Mouse (Mus musculus): ENCODE data around the gene Mlx. TPM values are rescaled to one million over a fixed set of nuclear protein-coding genes. Genes with fewer than 3 reads are reported as not detected.
"Not testable (repeated sequence)": the region's sequence is repeated elsewhere in the genome, so short reads cannot be mapped to it uniquely, and the experiment has no call there.

Gene Mlx
- polyA plus RNA-seq, 2 experiments, result 40.2 to 44.4 TPM

GRCm38 (mm10) chr11:101115564-101115963 lies 28.5 kb downstream of the Mlx start:
- H3K36me3 ChIP-seq (ENCODE audit: control insufficient read depth, insufficient read depth, low read length), result peaks cover 9% of the 10 kb centered on the region; the same call in 1 of the 2 replicates
- no peak for TF ChIP-seq POLR2A (IDR thresholded peaks at IDR 0.05; ENCODE audit: borderline replicate concordance, extremely low read depth, insufficient read depth, insufficient read length)
- no peaks in the 10 kb centered on the region for H3K9me3 ChIP-seq (ENCODE audit: control insufficient read depth, low read length)
- ATAC-seq (ENCODE audit: low FRiP score, low read depth) (no peak), DNase-seq (ENCODE audit: low spot score) (no peak)
- H3K4me3 ChIP-seq (replicated peaks; ENCODE audit: low read length), result no peak overlapping the region
- peaks cover 12% of the 10 kb centered on the region for H3K4me1 ChIP-seq (ENCODE audit: control insufficient read depth, insufficient read depth, low read length)
- H3K9ac ChIP-seq (ENCODE audit: low read depth, low read length, severe bottlenecking), result no peak overlapping the region
- no peak overlapping the region for H3K27ac ChIP-seq (replicated peaks; ENCODE audit: low read depth, low read length)
- 78% methylated on average over 2 of the region's 2 CpGs for WGBS
- H3K4me2 ChIP-seq (replicated peaks; ENCODE audit: low read depth, low read length, severe bottlenecking), result no peak overlapping the region
- no peaks in the 10 kb centered on the region for H3K27me3 ChIP-seq (ENCODE audit: control insufficient read depth, insufficient read depth, low read length)

DNA sequence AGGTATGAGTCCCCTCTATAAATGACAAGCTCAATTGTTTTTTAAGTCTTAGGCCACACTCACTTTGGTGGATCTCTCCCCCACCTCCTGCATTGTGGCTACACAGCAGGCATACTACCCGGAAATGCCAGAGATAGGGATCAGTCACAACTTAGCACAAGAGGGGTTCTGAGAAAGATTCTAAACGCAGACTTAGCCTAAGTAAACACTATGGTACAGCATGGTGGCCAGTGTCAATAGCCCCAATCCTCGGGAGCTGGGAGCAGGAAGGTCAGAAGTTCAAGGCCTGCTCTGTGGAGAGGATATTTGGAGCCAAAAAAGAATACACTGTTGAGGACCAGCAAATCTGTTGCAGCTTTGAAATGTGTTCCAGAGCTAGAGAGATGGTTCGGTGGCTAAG lies 31.0 kb downstream of the Mlx start:
- Histone ChIP-seq H3K9me3 (ENCODE audit: control insufficient read depth, low read length) (no peaks in the 10 kb centered on the region), H3K27ac (replicated peaks; ENCODE audit: low read depth, low read length) (no peak overlapping the region), H3K4me1 (ENCODE audit: control insufficient read depth, insufficient read depth, low read length) (peaks cover 18% of the 10 kb centered on the region), H3K4me3 (replicated peaks; ENCODE audit: low read length) (peak overlapping the region; percentile 91; the same call in 1 of the 2 replicates), H3K36me3 (ENCODE audit: control insufficient read depth, insufficient read depth, low read length) (peaks cover 12% of the 10 kb centered on the region; the same call in 1 of the 2 replicates), H3K9ac (ENCODE audit: low read depth, low read length, severe bottlenecking) (no peak overlapping the region), H3K27me3 (ENCODE audit: control insufficient read depth, insufficient read depth, low read length) (no peaks in the 10 kb centered on the region), H3K4me2 (replicated peaks; ENCODE audit: low read depth, low read length, severe bottlenecking) (peak overlapping the region; percentile 88)
- no peak for TF ChIP-seq POLR2A (IDR thresholded peaks at IDR 0.05; ENCODE audit: borderline replicate concordance, extremely low read depth, insufficient read depth, insufficient read length)
- ATAC-seq (ENCODE audit: low FRiP score, low read depth), result no peak
- WGBS, result 52% methylated on average over 4 of the region's 4 CpGs
- no peak for DNase-seq (ENCODE audit: low spot score)

DNA sequence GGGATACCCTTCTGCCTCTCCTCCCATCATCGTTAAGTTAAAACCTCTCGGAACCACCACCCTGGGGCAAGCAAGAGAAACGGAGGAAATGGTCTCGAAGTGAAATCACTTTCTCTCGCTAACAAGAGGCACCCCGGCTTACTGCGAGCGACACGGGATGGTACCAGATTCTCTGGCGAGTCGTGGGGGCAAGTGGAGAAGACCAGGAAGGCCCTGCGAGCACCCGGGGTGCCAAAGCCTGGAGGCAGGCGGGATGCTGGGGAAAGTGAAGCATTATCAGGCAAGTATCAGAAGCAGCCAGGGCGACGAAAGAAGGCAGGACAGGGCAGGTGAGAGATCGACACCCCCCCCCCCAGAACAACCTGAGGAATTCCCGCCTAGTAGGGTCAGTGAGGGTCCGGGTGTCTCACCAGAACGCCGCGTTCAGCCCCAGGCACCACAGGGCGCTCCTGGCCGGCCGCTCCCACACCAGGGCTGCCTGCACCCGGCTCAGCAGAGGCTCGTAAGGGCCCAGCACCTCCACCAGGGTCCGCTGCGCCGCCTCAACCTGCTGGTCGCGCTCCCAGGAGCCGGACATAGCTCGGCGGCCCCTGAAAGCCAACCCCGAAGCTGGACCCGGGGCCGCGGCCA lies 32.2 kb downstream of the Mlx start:
- H3K36me3 ChIP-seq (ENCODE audit: control insufficient read depth, insufficient read depth, low read length), result peaks cover 19% of the 10 kb centered on the region; the same call in 1 of the 2 replicates
- peaks cover 18% of the 10 kb centered on the region for H3K4me1 ChIP-seq (ENCODE audit: control insufficient read depth, insufficient read depth, low read length)
- no peaks in the 10 kb centered on the region for H3K27me3 ChIP-seq (ENCODE audit: control insufficient read depth, insufficient read depth, low read length)
- DNase-seq (ENCODE audit: low spot score), result no peak
- peak overlapping the region; percentile 91 for H3K4me3 ChIP-seq (replicated peaks; ENCODE audit: low read length)
- H3K27ac ChIP-seq (replicated peaks; ENCODE audit: low read depth, low read length), result peak overlapping the region; percentile 50; the same call in 1 of the 2 replicates
- ATAC-seq (ENCODE audit: low FRiP score, low read depth), result peak; percentile 54
- H3K4me2 ChIP-seq (replicated peaks; ENCODE audit: low read depth, low read length, severe bottlenecking), result peak overlapping the region; percentile 88
- H3K9me3 ChIP-seq (ENCODE audit: control insufficient read depth, low read length), result no peaks in the 10 kb centered on the region
- TF ChIP-seq POLR2A (IDR thresholded peaks at IDR 0.05; ENCODE audit: borderline replicate concordance, extremely low read depth, insufficient read depth, insufficient read length), result 0 out of 2 replicates have a peak, but pooled peaks have one; percentile 28
- peak overlapping the region; percentile 83 for H3K9ac ChIP-seq (ENCODE audit: low read depth, low read length, severe bottlenecking)
- under 1% methylated on average over 26 of the region's 39 CpGs for WGBS

GRCm38 (mm10) chr11:101119761-101120544 lies 32.9 kb downstream of the Mlx start, which contains the start of the genes Retreg3 and Tubg1:
Retreg3 (minus strand) TSS chr11:101119893.
Tubg1 (plus strand) TSS chr11:101119938.
- peak within 1 kb of the TSS; percentile 88 for H3K4me2 ChIP-seq (replicated peaks; ENCODE audit: low read depth, low read length, severe bottlenecking)
- peaks cover 18% of the 10 kb centered on the region for H3K4me1 ChIP-seq (ENCODE audit: control insufficient read depth, insufficient read depth, low read length)
- WGBS, result under 1% methylated on average over 57 of the region's 61 CpGs
- peak within 1 kb of the TSS; percentile 83 for H3K9ac ChIP-seq (ENCODE audit: low read depth, low read length, severe bottlenecking)
- peak; percentile 99 for DNase-seq (ENCODE audit: low spot score)
- H3K27ac ChIP-seq (replicated peaks; ENCODE audit: low read depth, low read length), result peak within 1 kb of the TSS; percentile 88
- H3K27me3 ChIP-seq (ENCODE audit: control insufficient read depth, insufficient read depth, low read length), result no peaks in the 10 kb centered on the region
- no peaks in the 10 kb centered on the region for H3K9me3 ChIP-seq (ENCODE audit: control insufficient read depth, low read length)
- peak; percentile 97; the same call in 1 of the 2 replicates for TF ChIP-seq POLR2A (IDR thresholded peaks at IDR 0.05; ENCODE audit: borderline replicate concordance, extremely low read depth, insufficient read depth, insufficient read length)
- H3K4me3 ChIP-seq (replicated peaks; ENCODE audit: low read length), result peak within 1 kb of the TSS; percentile 91
- ATAC-seq (ENCODE audit: low FRiP score, low read depth), result peak; percentile 96
- peaks cover 23% of the 10 kb centered on the region for H3K36me3 ChIP-seq (ENCODE audit: control insufficient read depth, insufficient read depth, low read length)

- peak overlapping the region; percentile 79 for H3K4me2 ChIP-seq (replicated peaks; ENCODE audit: low read depth, low read length, severe bottlenecking)
- peak overlapping the region; percentile 88 for H3K27ac ChIP-seq (replicated peaks; ENCODE audit: low read depth, low read length)
- no peak for ATAC-seq (ENCODE audit: low FRiP score, low read depth)
- H3K4me1 ChIP-seq (ENCODE audit: control insufficient read depth, insufficient read depth, low read length), result peaks cover 18% of the 10 kb centered on the region
- WGBS, result 23% methylated on average over 19 of the region's 19 CpGs
- H3K9me3 ChIP-seq (ENCODE audit: control insufficient read depth, low read length), result no peaks in the 10 kb centered on the region
- H3K4me3 ChIP-seq (replicated peaks; ENCODE audit: low read length), result peak overlapping the region; percentile 91
- TF ChIP-seq POLR2A (IDR thresholded peaks at IDR 0.05; ENCODE audit: borderline replicate concordance, extremely low read depth, insufficient read depth, insufficient read length), result no peak
- H3K27me3 ChIP-seq (ENCODE audit: control insufficient read depth, insufficient read depth, low read length), result no peaks in the 10 kb centered on the region
- no peak for DNase-seq (ENCODE audit: low spot score)
- peaks cover 27% of the 10 kb centered on the region for H3K36me3 ChIP-seq (ENCODE audit: control insufficient read depth, insufficient read depth, low read length)
- H3K9ac ChIP-seq (ENCODE audit: low read depth, low read length, severe bottlenecking), result peak overlapping the region; percentile 75
Measured at GRCm38 (mm10) chr11:101120545-101121188, 33.6 kb downstream of the Mlx start.

GRCm38 (mm10) chr11:101124494-101124893 lies 37.4 kb downstream of the Mlx start:
- DNase-seq (ENCODE audit: low spot score); H3K27me3 ChIP-seq (ENCODE audit: control insufficient read depth, insufficient read depth, low read length); H3K9ac ChIP-seq (ENCODE audit: low read depth, low read length, severe bottlenecking); ATAC-seq (ENCODE audit: low FRiP score, low read depth); H3K9me3 ChIP-seq (ENCODE audit: control insufficient read depth, low read length); H3K27ac ChIP-seq (replicated peaks; ENCODE audit: low read depth, low read length); H3K4me3 ChIP-seq (replicated peaks; ENCODE audit: low read length); H3K4me2 ChIP-seq (replicated peaks; ENCODE audit: low read depth, low read length, severe bottlenecking); H3K4me1 ChIP-seq (ENCODE audit: control insufficient read depth, insufficient read depth, low read length): not testable (repeated sequence)
- H3K36me3 ChIP-seq (ENCODE audit: control insufficient read depth, insufficient read depth, low read length), result peaks cover 33% of the 10 kb centered on the region
- 92% methylated on average over 8 of the region's 8 CpGs for WGBS

DNA sequence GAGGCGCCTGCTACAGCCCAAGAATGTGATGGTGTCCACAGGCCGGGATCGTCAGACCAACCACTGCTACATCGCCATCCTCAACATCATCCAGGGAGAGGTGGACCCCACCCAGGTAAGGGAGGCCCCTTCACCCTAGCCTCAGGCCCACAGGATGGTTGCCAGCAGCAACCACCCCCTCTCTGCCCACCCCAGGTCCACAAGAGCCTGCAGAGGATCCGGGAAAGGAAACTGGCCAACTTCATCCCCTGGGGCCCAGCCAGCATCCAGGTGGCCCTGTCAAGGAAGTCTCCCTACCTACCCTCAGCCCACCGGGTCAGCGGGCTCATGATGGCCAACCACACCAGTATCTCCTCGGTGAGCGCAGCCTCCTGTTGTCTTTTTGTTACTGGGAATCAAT lies 37.9 kb downstream of the Mlx start:
- not testable (repeated sequence) for H3K4me1 ChIP-seq (ENCODE audit: control insufficient read depth, insufficient read depth, low read length); H3K27me3 ChIP-seq (ENCODE audit: control insufficient read depth, insufficient read depth, low read length); H3K9ac ChIP-seq (ENCODE audit: low read depth, low read length, severe bottlenecking); DNase-seq (ENCODE audit: low spot score); H3K4me2 ChIP-seq (replicated peaks; ENCODE audit: low read depth, low read length, severe bottlenecking); H3K9me3 ChIP-seq (ENCODE audit: control insufficient read depth, low read length); H3K27ac ChIP-seq (replicated peaks; ENCODE audit: low read depth, low read length); ATAC-seq (ENCODE audit: low FRiP score, low read depth); H3K4me3 ChIP-seq (replicated peaks; ENCODE audit: low read length)
- H3K36me3 ChIP-seq (ENCODE audit: control insufficient read depth, insufficient read depth, low read length), result peaks cover 33% of the 10 kb centered on the region
- 93% methylated on average over 4 of the region's 9 CpGs for WGBS
